Mouse (Mus musculus): ENCODE measurements at regions not wholly inside any gene's neighbourhood (a gene's known extent, or its start where the extent isn't known, plus 50 kb on each side); places are given as distances from the start of the nearest gene placed in this dataset.

GRCm38 (mm10) chr16:30733478-30733877 is 134.0 kb downstream of the Fam43a start:
- CTCF ChIA-PET = no interaction called here

- CTCF ChIA-PET = no interaction called here
These were observed 135.8 kb downstream of the Fam43a start for GRCm38 (mm10) chr16:30735360-30735759.

GRCm38 (mm10) chr16:30735969-30736368 is 136.4 kb downstream of the Fam43a start:
- CTCF ChIA-PET = no interaction called here

GRCm38 (mm10) chr16:30736662-30737326 is 137.3 kb downstream of the Fam43a start:
- CTCF ChIA-PET = no interaction called here

- CTCF ChIA-PET = no interaction called here
These were observed 138.0 kb downstream of the Fam43a start for GRCm38 (mm10) chr16:30737524-30737923.

- CTCF ChIA-PET = no interaction called here
These were observed 140.1 kb downstream of the Fam43a start for GRCm38 (mm10) chr16:30739651-30740050.

- CTCF ChIA-PET = no interaction called here
These were observed 141.7 kb downstream of the Fam43a start for GRCm38 (mm10) chr16:30741192-30741591.

- CTCF ChIA-PET = no interaction called here
These were observed 143.0 kb downstream of the Fam43a start for GRCm38 (mm10) chr16:30742474-30742873.

GRCm38 (mm10) chr16:30743566-30743965 is 144.0 kb downstream of the Fam43a start:
- CTCF ChIA-PET = no interaction called here

- CTCF ChIA-PET = no interaction called here
These were observed 144.7 kb downstream of the Fam43a start for GRCm38 (mm10) chr16:30744237-30744636.

GRCm38 (mm10) chr16:30745598-30746181 is 146.2 kb downstream of the Fam43a start:
- CTCF ChIA-PET = no interaction called here

- CTCF ChIA-PET = no interaction called here
These were observed 146.7 kb downstream of the Fam43a start for GRCm38 (mm10) chr16:30746211-30746610.

- CTCF ChIA-PET = no interaction called here
These were observed 150.3 kb downstream of the Fam43a start for GRCm38 (mm10) chr16:30749841-30750240.

GRCm38 (mm10) chr16:30755771-30756170 is 156.2 kb downstream of the Fam43a start:
- CTCF ChIA-PET = no interaction called here

GRCm38 (mm10) chr16:30756678-30757077 is 157.2 kb downstream of the Fam43a start:
- CTCF ChIA-PET = no interaction called here

- CTCF ChIA-PET = no interaction called here
These were observed 158.0 kb downstream of the Fam43a start for GRCm38 (mm10) chr16:30757556-30757955.

GRCm38 (mm10) chr16:30758041-30758440 is 158.5 kb downstream of the Fam43a start:
- CTCF ChIA-PET = no interaction called here

GRCm38 (mm10) chr16:30759503-30759902 is 160.0 kb downstream of the Fam43a start:
- CTCF ChIA-PET = interaction anchor here (0.5 kb wide), 1 partner anchor 157 kb away, joined by 4 read pairs; no protein-coding TSS in a partner anchor

GRCm38 (mm10) chr16:30761201-30761710 is 161.7 kb downstream of the Fam43a start:
- CTCF ChIA-PET = no interaction called here

GRCm38 (mm10) chr16:30762898-30763595 is 163.5 kb downstream of the Fam43a start:
- CTCF ChIA-PET = no interaction called here

- CTCF ChIA-PET = no interaction called here
These were observed 166.1 kb downstream of the Fam43a start for GRCm38 (mm10) chr16:30765591-30765990.

GRCm38 (mm10) chr16:30769007-30769442 is 169.5 kb downstream of the Fam43a start:
- CTCF ChIA-PET = no interaction called here

- CTCF ChIA-PET = no interaction called here
These were observed 169.9 kb downstream of the Fam43a start for GRCm38 (mm10) chr16:30769467-30769866.

All from spleen, embryonic (tissue).